Mouse (Mus musculus) embryonic fibroblast, embryonic 13.5 days (primary cell): ENCODE measurements around the gene Ubash3b.

Source experiments
- CTCF ChIP-seq: IDR thresholded peaks from 2 replicates; pipeline ENCODE4 v1.5.1; 2011; ENCODE audit warnings: mild to moderate bottlenecking, control low read depth, low read length, moderate library complexity, borderline replicate concordance; ENCODE audit not compliant: insufficient read depth
- POLR2A ChIP-seq: IDR thresholded peaks from 2 replicates; pipeline ENCODE4 v1.6.1; 2011; ENCODE audit warnings: low read depth, mild to moderate bottlenecking, control low read depth, low read length, moderate library complexity

DNA sequence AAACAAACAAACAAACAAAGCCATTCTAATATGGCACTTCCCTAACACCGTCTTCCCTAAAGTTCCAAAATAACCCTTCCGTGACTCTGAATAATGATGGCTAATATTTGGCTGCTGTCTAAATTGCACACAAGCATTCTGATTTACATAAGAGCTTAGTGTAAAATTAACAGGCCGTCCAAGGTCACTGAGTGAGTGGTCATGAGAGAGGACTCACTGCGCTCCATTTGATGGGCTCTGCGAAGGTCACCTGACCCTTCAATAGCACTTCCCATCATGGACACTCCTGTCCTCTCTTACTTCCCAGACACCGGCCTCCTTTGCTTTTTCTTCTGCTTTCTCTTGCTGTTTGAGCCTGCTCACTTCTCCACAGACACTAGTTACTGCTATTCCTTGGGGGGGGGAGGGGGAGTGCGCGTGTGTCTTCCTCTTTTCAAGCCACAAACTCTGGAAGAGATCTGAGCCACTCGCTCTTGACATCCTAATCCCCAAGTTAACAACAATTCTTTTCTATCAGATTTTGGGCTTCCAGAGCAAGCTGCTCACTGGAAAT, 73.6 kb downstream of the Ubash3b start:
- no peak for TF ChIP-seq CTCF
- no peak for TF ChIP-seq POLR2A
